Mouse (Mus musculus) lung, embryonic 16.5 days (tissue): ENCODE measurements around the gene Gm11992. TPM values are rescaled to one million over a fixed set of nuclear protein-coding genes. Genes with fewer than 3 reads are reported as not detected.

ENCODE experiments used
- ATAC-seq: fragments of 200-750 bp; cut with Nextera tagmentation; 2 replicates; pipeline ENCODE4 v1.8.0; 2017; ENCODE audit warnings: low read depth, mild to moderate bottlenecking, moderate library complexity
- H3K27ac ChIP-seq: fragments of 300-500 bp; sonication (generic); 2 replicates; pipeline ENCODE4 v1.5.1; 2014; ENCODE audit warnings: mild to moderate bottlenecking, control low read depth, low read length
- H3K27me3 ChIP-seq: fragments of 300-500 bp; sonication (generic); 2 replicates; pipeline ENCODE4 v1.6.1; 2014; ENCODE audit warnings: low read depth, low read length, mixed read lengths; ENCODE audit not compliant: control insufficient read depth, insufficient read depth
- H3K36me3 ChIP-seq: fragments of 300-500 bp; sonication (generic); 2 replicates; pipeline ENCODE4 v1.6.1; 2014; ENCODE audit warnings: low read length; ENCODE audit not compliant: control insufficient read depth, insufficient read depth
- H3K4me1 ChIP-seq: fragments of 300-500 bp; sonication (generic); replicated peaks from 2 replicates; pipeline ENCODE4 v1.6.1; 2014; ENCODE audit warnings: low read length, mixed read lengths; ENCODE audit not compliant: control insufficient read depth, insufficient read depth
- H3K4me2 ChIP-seq: fragments of 300-500 bp; sonication (generic); 2 replicates; pipeline ENCODE4 v1.6.1; 2014; ENCODE audit warnings: low read depth, low read length, control low read depth
- H3K4me3 ChIP-seq: fragments of 300-500 bp; sonication (generic); 2 replicates; pipeline ENCODE4 v1.5.1; 2014; ENCODE audit warnings: mild to moderate bottlenecking, low read length, control low read depth
- H3K9ac ChIP-seq: fragments of 300-500 bp; sonication (generic); 2 replicates; pipeline ENCODE4 v1.6.1; 2014; ENCODE audit warnings: low read length, control low read depth
- H3K9me3 ChIP-seq: fragments of 300-500 bp; sonication (generic); 2 replicates; pipeline ENCODE4 v1.6.1; 2016; ENCODE audit warnings: low read length; ENCODE audit not compliant: control insufficient read depth
- WGBS: fragments of 180-500 bp; shearing (Covaris S2); extraction: QIAGEN DNeasy Blood & Tissue Kit; methylation state at CpG from one replicate; pipeline ENCODE4 v1.1.7; 2014; 5-methylcytosine and 5-hydroxymethylcytosine counted together
- polyA plus RNA-seq: library from polyadenylated mRNA; unstranded; fragments of >200 nt; fragmentation: Nextera tagmentation; extraction: Ambion mirVana; gene quantifications from 2 replicates; pipeline ENCODE4 v1.2.1, GENCODE M21; 2015

The Gm11992 gene
- polyA plus RNA-seq = 2.8 and 3.5 TPM in 2 replicates

GRCm38 (mm10) chr11:9048011-9048702, at the start of gene Gm11992:
Gm11992 (plus strand) TSS chr11:9048594.
- peak; percentile 100 for ATAC-seq
- H3K4me1 ChIP-seq = peaks cover 4% of the 10 kb centered on the region
- peak within 1 kb of the TSS; percentile 47 for H3K4me3 ChIP-seq
- peaks cover 7% of the 10 kb centered on the region for H3K27me3 ChIP-seq
- H3K36me3 ChIP-seq = no peaks in the 10 kb centered on the region
- H3K9me3 ChIP-seq = no peaks in the 10 kb centered on the region
- 4% methylated on average over 21 of the region's 21 CpGs for WGBS
- H3K27ac ChIP-seq = no peak within 1 kb of the TSS
- H3K9ac ChIP-seq = peak within 1 kb of the TSS; percentile 55
- H3K4me2 ChIP-seq = peak within 1 kb of the TSS; percentile 98

- WGBS = 93% methylated on average over 5 of the region's 5 CpGs
- H3K4me1 ChIP-seq = peaks cover 10% of the 10 kb centered on the region
- H3K9me3 ChIP-seq = no peaks in the 10 kb centered on the region
- H3K27ac ChIP-seq = no peak overlapping the region
- H3K27me3 ChIP-seq = no peaks in the 10 kb centered on the region; the same call in 1 of the 2 replicates
- H3K36me3 ChIP-seq = peaks cover 27% of the 10 kb centered on the region
- ATAC-seq = no peak
- H3K4me2 ChIP-seq = no peak overlapping the region
- no peak overlapping the region for H3K4me3 ChIP-seq
- H3K9ac ChIP-seq = no peak overlapping the region
Observed at GRCm38 (mm10) chr11:9008761-9009160, 39.6 kb upstream of the Gm11992 start.

GRCm38 (mm10) chr11:9010416-9010815, 38.0 kb upstream of the Gm11992 start:
- ATAC-seq = peak; percentile 68
- H3K9ac ChIP-seq = peak overlapping the region; percentile 92

GRCm38 (mm10) chr11:9010853-9011339, 37.5 kb upstream of the Gm11992 start, which contains the start of gene Hus1:
Hus1 (minus strand) TSS chr11:9011191.
- Histone ChIP-seq H3K4me2 (peak within 1 kb of the TSS; percentile 80), H3K9ac (peak within 1 kb of the TSS; percentile 92), H3K9me3 (no peaks in the 10 kb centered on the region), H3K4me1 (peaks cover 10% of the 10 kb centered on the region), H3K27me3 (no peaks in the 10 kb centered on the region; the same call in 1 of the 2 replicates), H3K27ac (peak within 1 kb of the TSS; percentile 92), H3K36me3 (peaks cover 9% of the 10 kb centered on the region), H3K4me3 (peak within 1 kb of the TSS; percentile 72)
- under 1% methylated on average over 43 of the region's 43 CpGs for WGBS
- ATAC-seq = peak; percentile 99

More at GRCm38 (mm10) chr11:9010416-9010815, 38.0 kb upstream of the Gm11992 start:
- H3K27me3 ChIP-seq = no peaks in the 10 kb centered on the region; the same call in 1 of the 2 replicates
- no peaks in the 10 kb centered on the region for H3K9me3 ChIP-seq
- under 1% methylated on average over 7 of the region's 7 CpGs for WGBS
- H3K4me2 ChIP-seq = peak overlapping the region; percentile 80
- H3K27ac ChIP-seq = peak overlapping the region; percentile 92
- H3K4me1 ChIP-seq = peaks cover 10% of the 10 kb centered on the region
- peaks cover 11% of the 10 kb centered on the region for H3K36me3 ChIP-seq
- H3K4me3 ChIP-seq = peak overlapping the region; percentile 72

- H3K4me2 ChIP-seq = peak overlapping the region; percentile 80
- ATAC-seq = peak; percentile 26; the same call in 1 of the 2 replicates
- peaks cover 10% of the 10 kb centered on the region for H3K4me1 ChIP-seq
- H3K27ac ChIP-seq = peak overlapping the region; percentile 92
- no peaks in the 10 kb centered on the region; the same call in 1 of the 2 replicates for H3K27me3 ChIP-seq
- WGBS = 6% methylated on average over 3 of the region's 3 CpGs
- peaks cover 6% of the 10 kb centered on the region for H3K36me3 ChIP-seq
- peak overlapping the region; percentile 72 for H3K4me3 ChIP-seq
- H3K9me3 ChIP-seq = no peaks in the 10 kb centered on the region
- H3K9ac ChIP-seq = peak overlapping the region; percentile 92
Observed at GRCm38 (mm10) chr11:9011348-9011747, 37.0 kb upstream of the Gm11992 start.

GRCm38 (mm10) chr11:9014740-9015139, 33.7 kb upstream of the Gm11992 start:
- Histone ChIP-seq H3K4me1 (peaks cover 5% of the 10 kb centered on the region), H3K4me2 (no peak overlapping the region), H3K4me3 (no peak overlapping the region), H3K36me3 (no peaks in the 10 kb centered on the region), H3K27ac (no peak overlapping the region), H3K9me3 (no peaks in the 10 kb centered on the region), H3K9ac (no peak overlapping the region), H3K27me3 (no peaks in the 10 kb centered on the region; the same call in 1 of the 2 replicates)
- no peak for ATAC-seq
- WGBS = 74% methylated on average over 3 of the region's 3 CpGs

- Histone ChIP-seq H3K9me3 (no peaks in the 10 kb centered on the region), H3K36me3 (no peaks in the 10 kb centered on the region), H3K27ac (no peak overlapping the region), H3K4me1 (no peaks in the 10 kb centered on the region), H3K9ac (no peak overlapping the region), H3K4me3 (no peak overlapping the region), H3K4me2 (no peak overlapping the region), H3K27me3 (no peaks in the 10 kb centered on the region; the same call in 1 of the 2 replicates)
- ATAC-seq = no peak
- 69% methylated on average over 6 of the region's 6 CpGs for WGBS
Observed at GRCm38 (mm10) chr11:9018491-9019267, 29.7 kb upstream of the Gm11992 start.

- Histone ChIP-seq H3K9me3 (no peaks in the 10 kb centered on the region), H3K36me3 (no peaks in the 10 kb centered on the region), H3K27me3 (no peaks in the 10 kb centered on the region), H3K9ac (no peak overlapping the region), H3K4me1 (no peaks in the 10 kb centered on the region), H3K4me3 (no peak overlapping the region), H3K27ac (no peak overlapping the region), H3K4me2 (no peak overlapping the region)
- 66% methylated on average over 5 of the region's 5 CpGs for WGBS
- no peak for ATAC-seq
Observed at GRCm38 (mm10) chr11:9020207-9020606, 28.2 kb upstream of the Gm11992 start.

- H3K9me3 ChIP-seq = no peaks in the 10 kb centered on the region
- H3K27me3 ChIP-seq = no peaks in the 10 kb centered on the region
- H3K4me1 ChIP-seq = no peaks in the 10 kb centered on the region
- H3K4me2 ChIP-seq = no peak overlapping the region
- no peaks in the 10 kb centered on the region for H3K36me3 ChIP-seq
- H3K4me3 ChIP-seq = no peak overlapping the region
- ATAC-seq = no peak
- WGBS = 58% methylated on average over 7 of the region's 7 CpGs
- no peak overlapping the region for H3K9ac ChIP-seq
- no peak overlapping the region for H3K27ac ChIP-seq
Observed at GRCm38 (mm10) chr11:9024782-9025181, 23.6 kb upstream of the Gm11992 start.
